Mouse (Mus musculus) liver, embryonic 14.5 days (tissue): Measurements from ENCODE around the gene Slc8b1. TPM values are rescaled to one million over a fixed set of nuclear protein-coding genes. Genes with fewer than 3 reads are reported as not detected.

Experiments
- ATAC-seq: fragments of 200-750 bp; cut with Nextera tagmentation; 2 replicates; pipeline ENCODE4 v1.8.0; 2017; ENCODE audit warnings: moderate number of reproducible peaks, mild to moderate bottlenecking, moderate library complexity; ENCODE audit not compliant: insufficient read depth
- DNase-seq, 3 experiments: peaks; one replicate each; pipeline ENCODE4 v3.0.0-alpha.2; 2012 to 2013; ENCODE audit warnings: low read depth in 3 of 3, low spot score in 3 of 3
- H3K27ac ChIP-seq: fragments of 300-500 bp; sonication (generic); 2 replicates; pipeline ENCODE4 v1.5.1; 2014; ENCODE audit warnings: moderate library complexity, mild to moderate bottlenecking, control low read depth, inconsistent platforms
- H3K27me3 ChIP-seq: fragments of 300-500 bp; sonication (generic); 2 replicates; pipeline ENCODE4 v1.6.1; 2014; ENCODE audit warnings: mild to moderate bottlenecking, low read length, moderate library complexity; ENCODE audit not compliant: control insufficient read depth, insufficient read depth
- H3K36me3 ChIP-seq: fragments of 300-500 bp; sonication (generic); replicated peaks from 2 replicates; pipeline ENCODE4 v1.6.1; 2014; ENCODE audit warnings: low read depth; ENCODE audit not compliant: control insufficient read depth, insufficient read depth
- H3K4me1 ChIP-seq, 2 experiments: fragments of 200-500 bp in 1 of 2; fragments of 300-500 bp in 1 of 2; sonication (generic) in 1 of 2; replicated peaks; 2 replicates each; pipeline ENCODE4 v1.6.1; 2012 to 2014; ENCODE audit warnings: antibody characterized with exemption in 1 of 2, inconsistent platforms in 1 of 2, low read length in 1 of 2; ENCODE audit not compliant: control insufficient read depth in 2 of 2, insufficient read depth in 2 of 2
- H3K4me2 ChIP-seq: fragments of 300-500 bp; sonication (generic); 2 replicates; pipeline ENCODE4 v1.6.1; 2014; ENCODE audit warnings: low read depth, mild to moderate bottlenecking, control low read depth, moderate library complexity
- H3K4me3 ChIP-seq, 2 experiments: fragments of 200-500 bp in 1 of 2; fragments of 300-500 bp in 1 of 2; sonication (generic) in 1 of 2; 2 replicates each; pipeline ENCODE4 v1.5.1; 2012 to 2014; ENCODE audit warnings: low read depth in 2 of 2, low read length in 2 of 2, mild to moderate bottlenecking in 2 of 2, control low read depth in 1 of 2, inconsistent platforms in 1 of 2, moderate library complexity in 1 of 2; ENCODE audit not compliant: insufficient read depth in 1 of 2
- H3K9ac ChIP-seq: fragments of 300-500 bp; sonication (generic); replicated peaks from 2 replicates; pipeline ENCODE4 v1.6.1; 2014; ENCODE audit warnings: mild to moderate bottlenecking, control low read depth, moderate library complexity
- H3K9me3 ChIP-seq: fragments of 300-500 bp; sonication (generic); 2 replicates; pipeline ENCODE4 v1.6.1; 2016; ENCODE audit warnings: low read length, mixed read lengths; ENCODE audit not compliant: control insufficient read depth
- CTCF ChIP-seq: IDR thresholded peaks from 2 replicates; pipeline ENCODE4 v1.5.1; 2016; ENCODE audit warnings: antibody characterized with exemption, low read depth, control low read depth
- EP300 ChIP-seq: IDR thresholded peaks from 2 replicates; pipeline ENCODE4 v1.6.1; 2016; ENCODE audit warnings: antibody characterized with exemption, low read depth
- WGBS: fragments of 180-500 bp; shearing (Covaris S2); extraction: QIAGEN DNeasy Blood & Tissue Kit; methylation state at CpG from one replicate; pipeline ENCODE4 v1.1.7; 2014; ENCODE audit not compliant: insufficient replicate concordance; 5-methylcytosine and 5-hydroxymethylcytosine counted together
- polyA plus RNA-seq, 2 experiments: library from polyadenylated mRNA; depleted of rRNA in 1 of 2; stranded (reverse) in 1 of 2; unstranded in 1 of 2; fragments of >200 nt; fragmentation: Nextera tagmentation in 1 of 2; extraction: Ambion mirVana in 1 of 2; gene quantifications; 2 replicates each; pipeline versions ENCODE4 v1.2.1 to v1.2.3; 2012 to 2014

Gene Slc8b1
- polyA plus RNA-seq, 2 experiments: 1.4 to 5.2 TPM

DNA sequence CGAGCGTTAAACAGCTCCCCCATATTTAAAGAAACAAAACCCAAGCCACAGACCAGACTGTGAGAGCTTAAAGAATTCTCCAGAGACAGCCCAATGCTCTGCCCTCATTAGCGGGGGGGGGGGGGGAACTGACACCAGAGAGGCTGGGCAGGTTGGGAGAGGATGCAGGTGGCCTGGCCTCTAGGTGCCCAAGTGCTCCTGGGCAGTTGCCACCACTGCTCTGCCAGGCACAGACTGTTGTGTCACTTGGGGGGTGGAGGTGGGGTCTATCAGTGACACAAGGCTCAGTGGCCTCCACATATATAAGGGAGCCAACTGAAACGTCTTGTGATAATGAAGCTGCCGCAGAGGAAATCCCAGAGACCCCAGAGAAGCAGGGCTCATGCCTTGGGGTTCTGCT lies 25.7 kb downstream of the Slc8b1 start:
- Histone ChIP-seq H3K9me3 (no peaks in the 10 kb centered on the region), H3K27ac (no peak overlapping the region), H3K27me3 (no peaks in the 10 kb centered on the region), H3K4me1 (no peaks in the 10 kb centered on the region), H3K9ac (no peak overlapping the region), H3K4me2 (no peak overlapping the region), H3K4me3 (no peak overlapping the region), H3K36me3 (peaks cover 33% of the 10 kb centered on the region)
- DNase-seq: no peak
- no peak for ATAC-seq
- TF ChIP-seq EP300 (no peak), CTCF (no peak)
- 73% methylated on average over 5 of the region's 5 CpGs for WGBS

DNA sequence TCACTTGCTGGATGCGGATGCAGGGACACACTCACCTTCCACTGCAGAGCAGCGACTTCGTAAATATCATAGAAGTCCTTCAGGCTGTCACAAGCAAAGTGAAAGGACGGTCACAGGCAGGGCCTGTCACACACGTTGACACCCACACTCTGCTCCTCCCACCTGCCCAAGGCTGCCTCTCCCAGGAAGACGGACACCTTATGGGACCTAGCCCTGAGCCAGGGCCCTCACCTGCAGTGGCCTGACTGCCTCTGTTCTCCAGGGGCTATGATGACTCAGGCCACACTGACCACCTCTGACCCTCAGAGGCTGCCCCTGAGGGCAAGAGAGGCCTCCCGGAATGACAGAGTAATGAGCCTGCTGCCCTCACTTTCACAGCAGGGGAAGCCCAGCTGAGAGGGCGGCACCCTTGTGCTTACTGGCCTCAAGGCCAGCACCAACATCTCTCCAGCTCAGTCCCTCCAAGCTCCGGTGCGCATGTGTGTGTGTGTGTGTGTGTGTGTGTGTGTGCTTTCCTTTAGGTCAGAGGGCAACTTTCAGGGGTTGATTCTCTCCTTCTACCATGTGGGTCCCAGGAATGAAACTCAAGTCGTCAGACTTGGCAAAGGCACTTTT lies 37.4 kb downstream of the Slc8b1 start:
- Histone ChIP-seq H3K36me3 (peaks cover 27% of the 10 kb centered on the region), H3K4me3 (no peak overlapping the region), H3K9ac (no peak overlapping the region), H3K4me2 (no peak overlapping the region), H3K9me3 (no peaks in the 10 kb centered on the region), H3K27me3 (no peaks in the 10 kb centered on the region), H3K4me1 (no peaks in the 10 kb centered on the region), H3K27ac (no peak overlapping the region)
- no peak for ATAC-seq
- TF ChIP-seq EP300 (no peak), CTCF (no peak)
- no peak for DNase-seq
- WGBS: 79% methylated on average over 11 of the region's 11 CpGs

DNA sequence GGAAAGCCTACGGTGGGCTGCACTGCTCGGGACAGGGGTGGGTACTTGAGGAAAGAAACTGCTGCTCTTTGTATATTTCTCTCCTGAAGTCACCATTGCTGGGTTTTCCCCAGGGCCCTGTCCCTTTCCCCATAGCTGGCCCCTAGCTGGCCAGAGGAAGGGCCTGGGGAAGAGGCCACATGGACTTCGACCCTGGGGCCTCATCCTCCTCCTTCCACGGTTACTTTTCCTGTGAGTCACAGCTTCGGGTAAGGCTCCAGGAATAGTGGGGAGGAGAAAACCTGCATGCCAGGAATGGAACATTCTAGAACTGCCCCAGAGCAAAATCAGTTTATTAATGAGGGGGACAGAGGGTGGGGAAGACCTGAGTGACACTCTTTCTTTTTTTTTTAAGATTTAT lies 39.2 kb downstream of the Slc8b1 start:
- DNase-seq (no peak), ATAC-seq (no peak)
- H3K9ac ChIP-seq: no peak overlapping the region
- 76% methylated on average over 5 of the region's 5 CpGs for WGBS
- no peak overlapping the region for H3K27ac ChIP-seq
- TF ChIP-seq CTCF (no peak), EP300 (no peak)
- no peak overlapping the region for H3K4me2 ChIP-seq
- no peaks in the 10 kb centered on the region for H3K4me1 ChIP-seq
- no peaks in the 10 kb centered on the region for H3K27me3 ChIP-seq
- no peaks in the 10 kb centered on the region for H3K9me3 ChIP-seq
- H3K4me3 ChIP-seq: no peak overlapping the region
- H3K36me3 ChIP-seq: peaks cover 33% of the 10 kb centered on the region

DNA sequence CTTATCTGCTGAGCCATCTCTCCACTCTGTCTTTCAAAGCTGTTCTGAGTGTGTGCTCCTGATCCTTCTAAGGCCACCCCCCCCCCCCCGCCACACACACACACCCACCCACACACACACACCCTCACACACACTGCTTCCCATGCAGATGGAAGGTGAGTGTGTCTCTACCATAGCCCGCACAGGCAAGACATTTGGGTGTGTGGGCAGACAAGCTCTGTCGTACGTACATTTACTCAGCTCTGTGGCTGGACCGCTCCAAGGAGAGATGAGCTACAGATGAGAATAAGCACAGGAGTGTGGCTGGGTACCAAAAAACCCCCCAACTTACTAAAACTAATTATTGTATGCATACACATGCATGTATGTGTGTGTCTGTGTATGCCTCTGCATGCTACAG lies 39.7 kb downstream of the Slc8b1 start:
- Histone ChIP-seq H3K4me2 (no peak overlapping the region), H3K36me3 (peaks cover 36% of the 10 kb centered on the region), H3K27me3 (no peaks in the 10 kb centered on the region), H3K9ac (no peak overlapping the region), H3K27ac (no peak overlapping the region), H3K4me1 (no peaks in the 10 kb centered on the region), H3K4me3 (no peak overlapping the region), H3K9me3 (no peaks in the 10 kb centered on the region)
- DNase-seq (no peak), ATAC-seq (no peak)
- 92% methylated on average over 5 of the region's 5 CpGs for WGBS
- TF ChIP-seq EP300 (no peak), CTCF (no peak)

DNA sequence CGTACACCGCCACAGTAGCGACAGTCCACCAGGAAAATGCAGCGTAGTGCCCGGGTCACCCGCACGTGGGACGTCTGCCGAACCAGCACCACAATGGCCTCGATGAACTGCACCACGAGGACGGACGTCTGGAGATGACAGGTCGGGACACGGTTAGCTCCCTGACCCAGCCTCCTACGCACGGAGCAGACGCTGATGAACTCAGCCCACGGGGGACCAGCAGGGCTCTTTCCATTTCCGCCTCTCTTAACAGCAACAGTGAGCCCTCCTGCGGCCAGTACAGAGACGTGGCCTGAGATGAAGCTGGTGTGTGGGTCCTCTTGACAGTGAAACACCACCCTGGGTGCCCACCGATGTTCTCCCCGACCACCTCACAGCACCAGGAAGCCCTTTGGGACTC lies 44.9 kb downstream of the Slc8b1 start:
- ATAC-seq (no peak), DNase-seq (no peak)
- no peak overlapping the region for H3K9ac ChIP-seq
- H3K36me3 ChIP-seq: peaks cover 47% of the 10 kb centered on the region
- H3K4me1 ChIP-seq: peaks cover 3 to 7% of the 10 kb centered on the region in 2 experiments; a peak in 3 of 4 replicates
- TF ChIP-seq CTCF (no peak), EP300 (no peak)
- no peaks in the 10 kb centered on the region for H3K9me3 ChIP-seq
- 91% methylated on average over 24 of the region's 24 CpGs for WGBS
- no peak overlapping the region for H3K27ac ChIP-seq
- H3K4me3 ChIP-seq: no peak overlapping the region
- H3K27me3 ChIP-seq: no peaks in the 10 kb centered on the region
- H3K4me2 ChIP-seq: no peak overlapping the region
